Mouse (Mus musculus) intestine, embryonic 15.5 days (tissue): ENCODE results near the gene Bpnt1. TPM values are rescaled to one million over a fixed set of nuclear protein-coding genes. Genes with fewer than 3 reads are reported as not detected.

Experiments
- ATAC-seq: fragments of 200-750 bp; cut with Nextera tagmentation; 2 replicates; pipeline ENCODE4 v1.8.0; 2017; ENCODE audit warnings: moderate TSS enrichment, moderate library complexity
- H3K27ac ChIP-seq: fragments of 300-500 bp; sonication (generic); 2 replicates; pipeline ENCODE4 v1.5.1; 2015; ENCODE audit warnings: mild to moderate bottlenecking, inconsistent platforms
- H3K27me3 ChIP-seq: fragments of 300-500 bp; sonication (generic); replicated peaks from 2 replicates; pipeline ENCODE4 v1.6.1; 2015; ENCODE audit warnings: inconsistent platforms
- H3K36me3 ChIP-seq: fragments of 300-500 bp; sonication (generic); 2 replicates; pipeline ENCODE4 v1.6.1; 2015; ENCODE audit warnings: inconsistent platforms
- H3K4me1 ChIP-seq: fragments of 300-500 bp; sonication (generic); replicated peaks from 2 replicates; pipeline ENCODE4 v1.6.1; 2015; ENCODE audit warnings: inconsistent platforms
- H3K4me2 ChIP-seq: fragments of 300-500 bp; sonication (generic); replicated peaks from 2 replicates; pipeline ENCODE4 v1.6.1; 2015; ENCODE audit warnings: mild to moderate bottlenecking, inconsistent platforms
- H3K4me3 ChIP-seq: fragments of 300-500 bp; sonication (generic); replicated peaks from 2 replicates; pipeline ENCODE4 v1.5.1; 2015; ENCODE audit warnings: inconsistent platforms
- H3K9ac ChIP-seq: fragments of 300-500 bp; sonication (generic); 2 replicates; pipeline ENCODE4 v1.6.1; 2015; ENCODE audit warnings: inconsistent platforms
- H3K9me3 ChIP-seq: fragments of 300-500 bp; sonication (generic); 2 replicates; pipeline ENCODE4 v1.6.1; 2016; ENCODE audit warnings: inconsistent platforms
- WGBS: fragments of 180-500 bp; shearing (Covaris S2); methylation state at CpG from one replicate; pipeline ENCODE4 v1.1.7; 2015; 5-methylcytosine and 5-hydroxymethylcytosine counted together
- polyA plus RNA-seq: library from polyadenylated mRNA; unstranded; fragments of >200 nt; fragmentation: Nextera tagmentation; extraction: Ambion mirVana; gene quantifications from 2 replicates; pipeline ENCODE4 v1.2.1, GENCODE M21; 2015

Bpnt1 gene
- polyA plus RNA-seq, 1 experiment from 2014 or later, result 210 TPM

GRCm38 (mm10) chr1:185334136-185334535 is 2.2 kb downstream of the Bpnt1 start:
- no peak overlapping the region for H3K4me3 ChIP-seq
- no peak overlapping the region for H3K9ac ChIP-seq
- WGBS, result 79% methylated on average over 4 of the region's 4 CpGs
- H3K27ac ChIP-seq, result 0 out of 2 replicates have a peak overlapping the region, but pooled peaks have one; percentile 19
- peak overlapping the region; percentile 73; the same call in 1 of the 2 replicates for H3K4me2 ChIP-seq
- ATAC-seq, result no peak
- H3K36me3 ChIP-seq, result no peaks in the 10 kb centered on the region
- H3K9me3 ChIP-seq, result no peaks in the 10 kb centered on the region
- H3K27me3 ChIP-seq, result no peaks in the 10 kb centered on the region
- H3K4me1 ChIP-seq, result no peaks in the 10 kb centered on the region

DNA sequence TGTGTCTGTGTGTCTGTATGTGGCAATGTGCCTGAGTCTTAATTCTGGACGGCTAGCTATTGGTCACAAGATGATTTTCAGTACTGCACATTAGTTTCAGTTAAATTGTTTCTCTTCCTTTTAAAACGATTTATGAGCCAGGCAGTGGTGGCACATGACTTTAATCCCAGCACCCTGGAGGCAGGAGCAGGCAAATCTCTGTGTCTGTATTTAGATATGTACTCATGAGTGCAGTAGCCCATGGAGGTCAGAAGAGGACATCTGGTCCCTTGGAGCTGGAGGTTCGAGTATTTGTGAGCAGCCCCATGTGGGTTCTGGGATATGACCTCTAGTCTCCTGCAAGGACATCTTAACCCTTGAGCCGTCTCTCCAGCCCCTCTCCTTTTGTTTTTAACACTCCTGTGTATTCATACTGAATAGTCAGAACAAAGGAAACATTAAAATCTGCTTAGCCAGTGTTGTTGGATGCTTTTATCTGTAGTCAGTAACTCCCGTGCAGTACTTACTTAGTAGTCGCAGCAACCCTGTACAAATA is 3.3 kb downstream of the Bpnt1 start:
- ATAC-seq, result no peak
- H3K9me3 ChIP-seq, result no peaks in the 10 kb centered on the region
- WGBS, result 71% methylated on average over 6 of the region's 6 CpGs
- no peak overlapping the region for H3K4me3 ChIP-seq
- H3K4me2 ChIP-seq, result peak overlapping the region; percentile 2; the same call in 1 of the 2 replicates
- H3K27ac ChIP-seq, result peak overlapping the region; percentile 64; the same call in 1 of the 2 replicates
- no peaks in the 10 kb centered on the region for H3K4me1 ChIP-seq
- no peaks in the 10 kb centered on the region for H3K27me3 ChIP-seq
- no peak overlapping the region for H3K9ac ChIP-seq
- 0 out of 2 replicates have a peak, but pooled peaks cover 4% of the 10 kb centered on the region for H3K36me3 ChIP-seq

GRCm38 (mm10) chr1:185336535-185336934 is 4.6 kb downstream of the Bpnt1 start:
- Histone ChIP-seq H3K4me3 (no peak overlapping the region), H3K4me1 (no peaks in the 10 kb centered on the region), H3K27me3 (no peaks in the 10 kb centered on the region), H3K4me2 (no peak overlapping the region), H3K9me3 (no peaks in the 10 kb centered on the region), H3K9ac (no peak overlapping the region), H3K36me3 (peaks cover 7% of the 10 kb centered on the region; the same call in 1 of the 2 replicates), H3K27ac (0 out of 2 replicates have a peak overlapping the region, but pooled peaks have one; percentile 56)
- 30% methylated on average over 3 of the region's 3 CpGs for whole genome bisulfite sequencing
- ATAC-seq, result peak; percentile 62

GRCm38 (mm10) chr1:185342441-185342840 is 10.5 kb downstream of the Bpnt1 start:
- Histone ChIP-seq H3K4me1 (no peaks in the 10 kb centered on the region), H3K27me3 (no peaks in the 10 kb centered on the region), H3K9ac (no peak overlapping the region), H3K4me2 (no peak overlapping the region), H3K4me3 (no peak overlapping the region), H3K36me3 (peaks cover 27% of the 10 kb centered on the region), H3K27ac (no peak overlapping the region), H3K9me3 (no peaks in the 10 kb centered on the region)
- no peak for ATAC-seq
- WGBS, result 93% methylated on average over 4 of the region's 4 CpGs

DNA sequence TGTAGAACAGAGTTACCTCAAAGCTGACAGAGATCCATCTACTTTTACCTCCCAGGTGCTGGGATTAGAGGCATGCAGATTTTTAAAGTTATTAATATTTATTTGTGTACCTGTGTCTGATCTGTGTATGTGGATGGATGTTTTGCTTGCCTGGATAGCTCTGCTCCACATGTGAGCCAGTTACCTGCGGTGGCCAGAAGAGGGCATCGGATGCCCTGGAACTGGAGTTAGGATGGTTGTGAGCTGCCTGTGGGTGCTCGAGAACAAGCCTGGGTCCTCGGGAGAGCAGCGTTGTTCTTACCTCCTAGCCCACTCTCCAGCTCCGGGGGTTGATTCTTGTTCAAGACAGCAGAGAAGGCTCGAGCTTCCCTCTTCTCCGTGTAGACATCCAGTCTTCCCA is 11.5 kb downstream of the Bpnt1 start:
- H3K36me3 ChIP-seq, result peaks cover 27% of the 10 kb centered on the region
- no peak overlapping the region for H3K9ac ChIP-seq
- H3K27ac ChIP-seq, result no peak overlapping the region
- H3K4me1 ChIP-seq, result no peaks in the 10 kb centered on the region
- no peaks in the 10 kb centered on the region for H3K27me3 ChIP-seq
- ATAC-seq, result no peak
- H3K9me3 ChIP-seq, result no peaks in the 10 kb centered on the region
- WGBS, result 88% methylated on average over 8 of the region's 8 CpGs
- no peak overlapping the region for H3K4me3 ChIP-seq
- no peak overlapping the region for H3K4me2 ChIP-seq

- no peak for ATAC-seq
- Histone ChIP-seq H3K4me2 (no peak overlapping the region), H3K9me3 (no peaks in the 10 kb centered on the region), H3K36me3 (peaks cover 39% of the 10 kb centered on the region), H3K4me3 (no peak overlapping the region), H3K9ac (no peak overlapping the region), H3K27me3 (no peaks in the 10 kb centered on the region), H3K27ac (no peak overlapping the region), H3K4me1 (no peaks in the 10 kb centered on the region)
- 68% methylated on average over 10 of the region's 10 CpGs for whole genome bisulfite sequencing
These were observed 14.2 kb downstream of the Bpnt1 start for GRCm38 (mm10) chr1:185346188-185346587.

DNA sequence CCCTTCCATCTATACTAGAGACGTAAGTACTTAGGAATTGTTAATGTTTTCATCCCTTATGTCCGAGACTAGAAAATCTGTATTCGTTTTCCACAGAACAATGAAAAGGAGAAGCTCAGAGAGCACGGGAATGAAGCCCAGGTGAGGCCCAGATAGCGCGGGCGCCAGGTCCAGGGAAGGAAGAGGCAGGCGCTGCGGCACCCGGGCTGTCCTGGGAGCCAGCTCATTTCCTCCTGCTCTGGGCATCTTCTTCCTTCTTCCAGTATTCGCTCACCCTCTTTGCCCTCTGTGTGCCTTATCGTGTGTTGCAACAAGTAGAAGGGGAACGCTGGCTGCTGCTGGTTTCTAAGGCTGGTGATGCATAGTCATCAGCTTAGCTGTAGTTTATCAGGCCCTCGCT is 17.8 kb downstream of the Bpnt1 start:
- Histone ChIP-seq H3K4me2 (no peak overlapping the region), H3K4me1 (no peaks in the 10 kb centered on the region), H3K9me3 (no peaks in the 10 kb centered on the region), H3K27me3 (no peaks in the 10 kb centered on the region), H3K4me3 (no peak overlapping the region), H3K9ac (no peak overlapping the region), H3K36me3 (peaks cover 29% of the 10 kb centered on the region), H3K27ac (no peak overlapping the region)
- no peak for ATAC-seq
- 93% methylated on average over 14 of the region's 14 CpGs for WGBS

DNA sequence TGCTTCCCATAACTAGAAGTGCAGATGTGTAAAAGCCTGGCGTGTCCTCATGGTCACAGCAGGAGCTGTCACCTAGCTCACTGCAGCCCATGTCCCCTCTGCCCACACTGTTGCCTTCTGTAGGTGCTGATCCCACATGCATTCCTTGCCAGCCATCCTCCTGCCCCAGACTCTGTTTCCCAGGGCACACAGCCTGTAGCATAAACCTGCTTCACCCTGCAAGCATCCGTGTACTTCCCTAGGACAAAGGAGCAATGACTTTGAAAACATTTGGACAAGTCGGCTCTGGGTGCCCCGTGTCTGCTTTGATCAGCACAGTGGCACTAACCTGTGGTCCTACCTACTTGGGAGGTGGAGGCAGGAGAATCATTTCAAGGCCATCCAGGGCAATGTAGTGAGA is 18.7 kb downstream of the Bpnt1 start:
- Histone ChIP-seq H3K4me1 (no peaks in the 10 kb centered on the region), H3K9me3 (no peaks in the 10 kb centered on the region), H3K36me3 (peaks cover 29% of the 10 kb centered on the region), H3K4me2 (no peak overlapping the region), H3K9ac (no peak overlapping the region), H3K27ac (no peak overlapping the region), H3K27me3 (no peaks in the 10 kb centered on the region), H3K4me3 (no peak overlapping the region)
- 97% methylated on average over 4 of the region's 4 CpGs for WGBS
- no peak for ATAC-seq

- no peaks in the 10 kb centered on the region for H3K9me3 ChIP-seq
- no peak overlapping the region for H3K4me2 ChIP-seq
- no peak overlapping the region for H3K9ac ChIP-seq
- no peak overlapping the region for H3K4me3 ChIP-seq
- no peak overlapping the region for H3K27ac ChIP-seq
- WGBS, result 90% methylated on average over 12 of the region's 12 CpGs
- no peak for ATAC-seq
- no peaks in the 10 kb centered on the region for H3K4me1 ChIP-seq
- peaks cover 31% of the 10 kb centered on the region; the same call in 1 of the 2 replicates for H3K36me3 ChIP-seq
- H3K27me3 ChIP-seq, result no peaks in the 10 kb centered on the region
These were observed 20.2 kb downstream of the Bpnt1 start for GRCm38 (mm10) chr1:185352151-185352550.

DNA sequence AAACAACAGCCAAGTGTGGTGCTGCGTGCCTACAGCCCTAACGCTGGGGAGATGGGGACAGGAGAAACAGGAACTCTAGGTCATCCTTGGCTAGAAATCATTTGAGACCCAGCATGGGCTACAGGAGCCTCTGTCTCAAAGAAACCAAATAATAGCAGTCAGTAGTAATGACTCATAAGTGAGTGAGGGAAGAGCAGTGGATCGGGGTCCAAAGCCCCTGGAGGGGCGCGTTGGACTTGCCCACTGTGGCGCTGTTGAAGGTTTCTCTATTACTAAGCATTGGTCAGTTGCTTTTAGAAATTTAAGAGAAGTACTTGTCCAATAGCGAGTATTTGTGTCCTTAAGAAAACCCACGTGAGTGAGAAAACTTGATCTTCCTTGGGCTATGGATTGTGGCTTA is 21.4 kb downstream of the Bpnt1 start:
- Histone ChIP-seq H3K27me3 (no peaks in the 10 kb centered on the region), H3K4me3 (no peak overlapping the region), H3K4me2 (no peak overlapping the region), H3K9ac (no peak overlapping the region), H3K9me3 (no peaks in the 10 kb centered on the region), H3K36me3 (peaks cover 38% of the 10 kb centered on the region), H3K4me1 (no peaks in the 10 kb centered on the region), H3K27ac (no peak overlapping the region)
- WGBS, result 95% methylated on average over 8 of the region's 8 CpGs
- no peak for ATAC-seq

DNA sequence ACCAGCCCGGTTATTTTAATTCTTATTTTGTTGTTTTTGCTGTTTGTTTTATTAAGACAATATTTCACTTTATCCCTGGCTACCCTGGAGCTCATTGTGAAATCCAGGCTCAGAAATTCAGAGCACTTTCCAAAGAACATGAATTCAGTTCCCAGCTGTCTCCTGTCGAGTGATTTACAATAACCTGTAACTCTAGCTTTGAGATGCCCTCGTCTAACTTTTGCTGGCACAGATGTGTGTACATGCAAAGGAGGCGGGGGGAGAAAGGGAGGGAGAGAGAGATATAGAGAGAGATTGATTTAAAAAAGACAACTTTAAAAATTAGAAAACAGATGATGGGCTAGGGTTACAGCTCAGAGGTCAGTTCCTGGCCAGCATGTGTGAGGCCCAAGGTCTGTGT is 22.8 kb downstream of the Bpnt1 start:
- no peaks in the 10 kb centered on the region for H3K27me3 ChIP-seq
- H3K9ac ChIP-seq, result no peak overlapping the region
- no peak overlapping the region for H3K4me2 ChIP-seq
- H3K4me1 ChIP-seq, result no peaks in the 10 kb centered on the region
- H3K9me3 ChIP-seq, result no peaks in the 10 kb centered on the region
- H3K27ac ChIP-seq, result no peak overlapping the region
- H3K36me3 ChIP-seq, result peaks cover 31% of the 10 kb centered on the region
- WGBS, result 84% methylated on average over 4 of the region's 4 CpGs
- ATAC-seq, result no peak
- no peak overlapping the region for H3K4me3 ChIP-seq

DNA sequence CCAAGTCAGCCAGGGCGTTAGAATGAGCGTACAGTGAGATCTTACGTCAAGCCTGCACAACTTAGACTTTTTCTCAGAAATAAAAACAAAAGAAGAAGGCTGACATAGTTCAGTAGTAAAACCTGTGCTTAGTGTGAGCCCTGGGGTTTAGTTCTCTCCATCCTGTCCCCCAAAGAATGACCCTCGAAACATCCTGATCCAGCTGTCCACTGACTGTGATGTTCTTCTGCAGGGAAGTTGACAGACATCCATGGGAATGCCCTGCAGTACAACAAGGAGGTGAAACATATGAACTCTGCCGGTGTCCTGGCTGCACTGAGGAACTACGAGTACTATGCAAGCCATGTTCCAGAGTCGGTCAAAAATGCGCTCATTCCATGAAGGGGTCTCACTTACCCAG is 24.3 kb downstream of the Bpnt1 start:
- H3K27me3 ChIP-seq, result no peaks in the 10 kb centered on the region
- H3K27ac ChIP-seq, result no peak overlapping the region
- H3K4me1 ChIP-seq, result no peaks in the 10 kb centered on the region
- H3K4me3 ChIP-seq, result no peak overlapping the region
- H3K36me3 ChIP-seq, result peaks cover 22% of the 10 kb centered on the region
- H3K4me2 ChIP-seq, result no peak overlapping the region
- H3K9ac ChIP-seq, result no peak overlapping the region
- no peaks in the 10 kb centered on the region for H3K9me3 ChIP-seq
- ATAC-seq, result no peak
- 93% methylated on average over 8 of the region's 8 CpGs for WGBS

- Histone ChIP-seq H3K27ac (no peak overlapping the region), H3K36me3 (peaks cover 16% of the 10 kb centered on the region), H3K4me1 (0 out of 2 replicates have a peak, but pooled peaks cover 7% of the 10 kb centered on the region), H3K9ac (no peak overlapping the region), H3K4me3 (no peak overlapping the region), H3K9me3 (no peaks in the 10 kb centered on the region), H3K4me2 (no peak overlapping the region), H3K27me3 (no peaks in the 10 kb centered on the region)
- ATAC-seq, result no peak
- WGBS, result 89% methylated on average over 4 of the region's 4 CpGs
These were observed 26.3 kb downstream of the Bpnt1 start for GRCm38 (mm10) chr1:185358211-185358610.
